Mouse (Mus musculus) stomach, adult 2 months (tissue): ENCODE results near the gene Olfr1260. TPM values are rescaled to one million over a fixed set of nuclear protein-coding genes. Genes with fewer than 3 reads are reported as not detected.

Source experiments
- polyA plus RNA-seq: library from polyadenylated mRNA; depleted of rRNA; stranded (reverse); fragments of >200 nt; gene quantifications from 2 replicates; pipeline ENCODE4 v1.2.3, GENCODE M21; 2012; rRNA removed

The Olfr1260 gene
- polyA plus RNA-seq = not detected in 2 replicates

GRCm38 (mm10) chr2:89974184-89974583 lies at the start of gene Olfr1260:
TSS of gene Olfr1260 (plus strand) at chr2:89974340.

GRCm38 (mm10) chr2:89927009-89927408 lies 47.1 kb upstream of the Olfr1260 start, which contains the start of gene Olfr1258:
TSS of gene Olfr1258 (plus strand) at chr2:89927309.

GRCm38 (mm10) chr2:89948564-89948963 lies 25.6 kb upstream of the Olfr1260 start, which contains the start of gene Olfr1259:
TSS of gene Olfr1259 (minus strand) at chr2:89948664.

GRCm38 (mm10) chr2:89990921-89991320 lies 16.8 kb downstream of the Olfr1260 start, which contains the start of gene Olfr1261:
TSS of gene Olfr1261 (plus strand) at chr2:89991221.

GRCm38 (mm10) chr2:89999845-90000244 lies 25.7 kb downstream of the Olfr1260 start, which contains the start of gene Olfr1262:
TSS of gene Olfr1262 (plus strand) at chr2:90000145.

GRCm38 (mm10) chr2:90011831-90012230 lies 37.7 kb downstream of the Olfr1260 start, which contains the start of gene Olfr1263:
TSS of gene Olfr1263 (plus strand) at chr2:90012131.

GRCm38 (mm10) chr2:90025477-90025876 lies 51.3 kb downstream of the Olfr1260 start, which contains the start of gene Olfr1264:
TSS of gene Olfr1264 (minus strand) at chr2:90025577.

Other genes with a start within 250 kb of the Olfr1260 start
- gene Olfr1252, start 249.3 kb upstream of the Olfr1260 start, polyA plus RNA-seq = not detected in 2 replicates
- not detected in 2 replicates for gene Olfr1253, start 217.2 kb upstream of the Olfr1260 start, polyA plus RNA-seq
- gene Olfr1254, start 180.7 kb upstream of the Olfr1260 start, polyA plus RNA-seq = not detected in 2 replicates
- not detected in 2 replicates for gene Olfr1255, start 162.3 kb upstream of the Olfr1260 start, polyA plus RNA-seq
- not detected in 2 replicates for gene Olfr1256, start 132.8 kb upstream of the Olfr1260 start, polyA plus RNA-seq
- not detected in 2 replicates for gene Olfr48, start 126.1 kb upstream of the Olfr1260 start, polyA plus RNA-seq
- gene Olfr1257, start 95.9 kb upstream of the Olfr1260 start, polyA plus RNA-seq = not detected in 2 replicates
- gene Olfr1258, start 47.0 kb upstream of the Olfr1260 start, polyA plus RNA-seq = not detected in 2 replicates
- gene Olfr1259, start 25.7 kb upstream of the Olfr1260 start, polyA plus RNA-seq = 0.03 TPM in 1 of 2 replicates, not detected in the other
- gene Olfr1261, start 16.9 kb downstream of the Olfr1260 start, polyA plus RNA-seq = not detected in 2 replicates
- gene Olfr1262, start 25.8 kb downstream of the Olfr1260 start, polyA plus RNA-seq = not detected in 2 replicates
- gene Olfr1263, start 37.8 kb downstream of the Olfr1260 start, polyA plus RNA-seq = not detected in 2 replicates
- not detected in 2 replicates for gene Olfr1264, start 51.2 kb downstream of the Olfr1260 start, polyA plus RNA-seq
- gene Olfr1265, start 61.0 kb downstream of the Olfr1260 start, polyA plus RNA-seq = not detected in 2 replicates
- gene Olfr140, start 89.3 kb downstream of the Olfr1260 start, polyA plus RNA-seq = not detected in 2 replicates
- not detected in 2 replicates for gene Olfr1269, start 147.1 kb downstream of the Olfr1260 start, polyA plus RNA-seq
- gene Olfr32, start 168.0 kb downstream of the Olfr1260 start, polyA plus RNA-seq = not detected in 2 replicates
- not detected in 2 replicates for gene Olfr1270, start 178.8 kb downstream of the Olfr1260 start, polyA plus RNA-seq